Mouse (Mus musculus): Measurements from ENCODE around the gene Zw10. TPM values are rescaled to one million over a fixed set of nuclear protein-coding genes. Genes with fewer than 3 reads are reported as not detected.

The Zw10 gene
- polyA plus RNA-seq, 2 experiments: 18.1 to 22.7 TPM

- Histone ChIP-seq H3K36me3 (replicated peaks; ENCODE audit: control insufficient read depth, insufficient read depth, low read depth) (no peaks in the 10 kb centered on the region; the same call in 1 of the 2 replicates), H3K27me3 (ENCODE audit: control insufficient read depth, insufficient read depth, low read length) (no peaks in the 10 kb centered on the region), H3K4me1 (replicated peaks; ENCODE audit: control insufficient read depth in 2 of 2, insufficient read depth in 2 of 2, low read length in 1 of 2) (no peaks in the 10 kb centered on the region), H3K9me3 (ENCODE audit: control insufficient read depth, low read length) (no peaks in the 10 kb centered on the region), H3K9ac (replicated peaks) (no peak overlapping the region), H3K27ac (no peak overlapping the region), H3K4me3 (ENCODE audit: insufficient read depth in 1 of 2, low read depth in 2 of 2, low read length in 2 of 2) (no peak overlapping the region), H3K4me2 (ENCODE audit: low read depth) (no peak overlapping the region)
- 72% methylated on average over 4 of the region's 4 CpGs for whole genome bisulfite sequencing (ENCODE audit: insufficient replicate concordance)
- TF ChIP-seq EP300 (IDR thresholded peaks at IDR 0.05; ENCODE audit: low read depth): no peak
- no peak for TF ChIP-seq CTCF (IDR thresholded peaks at IDR 0.05; ENCODE audit: low read depth)
- no peak for DNase-seq (ENCODE audit: low read depth in 3 of 3, low spot score in 3 of 3)
- ATAC-seq (ENCODE audit: insufficient read depth): no peak
Measured at GRCm38 (mm10) chr9:49034764-49035163, 20.6 kb upstream of the Zw10 start.

GRCm38 (mm10) chr9:49050901-49051300, 4.5 kb upstream of the Zw10 start:
- DNase-seq (ENCODE audit: low read depth in 3 of 3, low spot score in 3 of 3) (no peak), ATAC-seq (ENCODE audit: insufficient read depth) (no peak)
- Histone ChIP-seq H3K36me3 (replicated peaks; ENCODE audit: control insufficient read depth, insufficient read depth, low read depth) (no peaks in the 10 kb centered on the region), H3K4me1 (replicated peaks; ENCODE audit: control insufficient read depth in 2 of 2, insufficient read depth in 2 of 2, low read length in 1 of 2) (peaks cover 5 to 6% of the 10 kb centered on the region in 2 experiments; a peak in 3 of 4 replicates), H3K4me2 (ENCODE audit: low read depth) (no peak overlapping the region), H3K27ac (no peak overlapping the region), H3K4me3 (ENCODE audit: insufficient read depth in 1 of 2, low read depth in 2 of 2, low read length in 2 of 2) (no peak overlapping the region), H3K9me3 (ENCODE audit: control insufficient read depth, low read length) (no peaks in the 10 kb centered on the region), H3K9ac (replicated peaks) (no peak overlapping the region), H3K27me3 (ENCODE audit: control insufficient read depth, insufficient read depth, low read length) (no peaks in the 10 kb centered on the region)
- 41% methylated on average over 5 of the region's 5 CpGs for WGBS (ENCODE audit: insufficient replicate concordance)
- no peak for TF ChIP-seq CTCF (IDR thresholded peaks at IDR 0.05; ENCODE audit: low read depth)
- TF ChIP-seq EP300 (IDR thresholded peaks at IDR 0.05; ENCODE audit: low read depth): no peak

- no peaks in the 10 kb centered on the region for H3K36me3 ChIP-seq (replicated peaks; ENCODE audit: control insufficient read depth, insufficient read depth, low read depth)
- no peak overlapping the region for H3K4me2 ChIP-seq (ENCODE audit: low read depth)
- ATAC-seq (ENCODE audit: insufficient read depth) (no peak), DNase-seq (ENCODE audit: low read depth in 3 of 3, low spot score in 3 of 3) (peak; percentile 26 to 40 (median 29))
- no peak overlapping the region for H3K9ac ChIP-seq (replicated peaks)
- H3K27ac ChIP-seq: no peak overlapping the region
- H3K4me3 ChIP-seq (ENCODE audit: insufficient read depth in 1 of 2, low read depth in 2 of 2, low read length in 2 of 2): no peak overlapping the region
- H3K27me3 ChIP-seq (ENCODE audit: control insufficient read depth, insufficient read depth, low read length): no peaks in the 10 kb centered on the region
- no peak for TF ChIP-seq EP300 (IDR thresholded peaks at IDR 0.05; ENCODE audit: low read depth)
- TF ChIP-seq CTCF (IDR thresholded peaks at IDR 0.05; ENCODE audit: low read depth): peak; percentile 84
- H3K9me3 ChIP-seq (ENCODE audit: control insufficient read depth, low read length): no peaks in the 10 kb centered on the region
- WGBS (ENCODE audit: insufficient replicate concordance): 3% methylated on average over 5 of the region's 5 CpGs
- H3K4me1 ChIP-seq (replicated peaks; ENCODE audit: control insufficient read depth in 2 of 2, insufficient read depth in 2 of 2, low read length in 1 of 2): peaks cover 6% of the 10 kb centered on the region in 2 experiments; a peak in 3 of 4 replicates
Measured at GRCm38 (mm10) chr9:49051349-49051748, 4.1 kb upstream of the Zw10 start.

- Histone ChIP-seq H3K36me3 (replicated peaks; ENCODE audit: control insufficient read depth, insufficient read depth, low read depth) (peaks cover 10% of the 10 kb centered on the region), H3K27me3 (ENCODE audit: control insufficient read depth, insufficient read depth, low read length) (no peaks in the 10 kb centered on the region), H3K4me1 (replicated peaks; ENCODE audit: control insufficient read depth in 2 of 2, insufficient read depth in 2 of 2, low read length in 1 of 2) (peaks cover 9 to 14% of the 10 kb centered on the region in 2 experiments), H3K9ac (replicated peaks) (no peak overlapping the region), H3K27ac (no peak overlapping the region), H3K9me3 (ENCODE audit: control insufficient read depth, low read length) (no peaks in the 10 kb centered on the region), H3K4me2 (ENCODE audit: low read depth) (no peak overlapping the region; the same call in 1 of the 2 replicates), H3K4me3 (ENCODE audit: insufficient read depth in 1 of 2, low read depth in 2 of 2, low read length in 2 of 2) (no peak overlapping the region)
- ATAC-seq (ENCODE audit: insufficient read depth) (no peak), DNase-seq (ENCODE audit: low read depth in 3 of 3, low spot score in 3 of 3) (no peak)
- TF ChIP-seq EP300 (IDR thresholded peaks at IDR 0.05; ENCODE audit: low read depth) (no peak), CTCF (IDR thresholded peaks at IDR 0.05; ENCODE audit: low read depth) (no peak)
- 61% methylated on average over 3 of the region's 3 CpGs for WGBS (ENCODE audit: insufficient replicate concordance)
Measured at GRCm38 (mm10) chr9:49054028-49054427, 1.4 kb upstream of the Zw10 start.

GRCm38 (mm10) chr9:49076847-49077246, 21.4 kb downstream of the Zw10 start:
- TF ChIP-seq EP300 (IDR thresholded peaks at IDR 0.05; ENCODE audit: low read depth) (no peak), CTCF (IDR thresholded peaks at IDR 0.05; ENCODE audit: low read depth) (no peak)
- DNase-seq (ENCODE audit: low read depth in 3 of 3, low spot score in 3 of 3) (no peak), ATAC-seq (ENCODE audit: insufficient read depth) (no peak)
- H3K9me3 ChIP-seq (ENCODE audit: control insufficient read depth, low read length): no peaks in the 10 kb centered on the region
- H3K4me1 ChIP-seq (replicated peaks; ENCODE audit: control insufficient read depth in 2 of 2, insufficient read depth in 2 of 2, low read length in 1 of 2): no peaks in the 10 kb centered on the region
- WGBS (ENCODE audit: insufficient replicate concordance): 74% methylated on average over 3 of the region's 3 CpGs
- no peaks in the 10 kb centered on the region for H3K27me3 ChIP-seq (ENCODE audit: control insufficient read depth, insufficient read depth, low read length)
- H3K4me3 ChIP-seq (ENCODE audit: insufficient read depth in 1 of 2, low read depth in 2 of 2, low read length in 2 of 2): no peak overlapping the region
- no peak overlapping the region for H3K4me2 ChIP-seq (ENCODE audit: low read depth)
- H3K9ac ChIP-seq (replicated peaks): no peak overlapping the region
- H3K27ac ChIP-seq: no peak overlapping the region
- peaks cover 45% of the 10 kb centered on the region for H3K36me3 ChIP-seq (replicated peaks; ENCODE audit: control insufficient read depth, insufficient read depth, low read depth)

All from liver, embryonic 14.5 days (tissue).